Mouse (Mus musculus): ENCODE measurements around the gene Gm11034. TPM values are rescaled to one million over a fixed set of nuclear protein-coding genes. Genes with fewer than 3 reads are reported as not detected.
A peak's percentile ranks its signal among the peaks of the same experiment; 100 is the strongest.

The Gm11034 gene
- total and polyA plus RNA-seq, 2 experiments from 2014 or later, result not detected

DNA sequence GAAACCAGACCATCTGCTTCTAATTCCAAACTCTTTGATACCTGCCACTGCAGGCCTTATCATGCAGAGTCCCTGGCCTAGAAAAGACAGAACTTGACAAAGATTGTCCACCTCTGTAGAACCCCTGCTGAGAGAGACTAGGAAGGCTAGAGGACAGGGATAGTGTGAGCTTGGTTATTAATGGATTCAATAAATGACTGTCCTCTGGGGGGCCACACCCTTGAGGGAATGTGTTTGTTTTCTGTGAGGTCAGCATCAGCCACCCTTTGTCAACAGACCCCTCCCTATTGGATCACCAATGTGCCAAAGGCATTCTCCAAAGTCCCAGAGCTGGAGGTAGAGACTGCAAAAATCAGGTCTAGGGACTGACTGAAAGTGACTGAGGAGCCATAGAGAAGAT lies 21.4 kb downstream of the Gm11034 start:
- Histone ChIP-seq H3K36me3 (ENCODE audit: insufficient read depth, low read length) (no peaks in the 10 kb centered on the region), H3K27ac (no peak overlapping the region), H3K4me3 (ENCODE audit: low read length) (no peak overlapping the region), H3K9me3 (ENCODE audit: low read length) (no peaks in the 10 kb centered on the region; the same call in 1 of the 2 replicates), H3K4me2 (ENCODE audit: low read depth, low read length) (no peak overlapping the region), H3K9ac (replicated peaks; ENCODE audit: low read length) (no peak overlapping the region), H3K27me3 (ENCODE audit: insufficient read depth, low read length) (no peaks in the 10 kb centered on the region), H3K4me1 (ENCODE audit: insufficient read depth, low read length) (no peaks in the 10 kb centered on the region)
- DNase-seq (ENCODE audit: low spot score) (no peak), ATAC-seq (no peak)
- TF ChIP-seq CTCF (IDR thresholded peaks at IDR 0.05; ENCODE audit: low read depth), result no peak

DNA sequence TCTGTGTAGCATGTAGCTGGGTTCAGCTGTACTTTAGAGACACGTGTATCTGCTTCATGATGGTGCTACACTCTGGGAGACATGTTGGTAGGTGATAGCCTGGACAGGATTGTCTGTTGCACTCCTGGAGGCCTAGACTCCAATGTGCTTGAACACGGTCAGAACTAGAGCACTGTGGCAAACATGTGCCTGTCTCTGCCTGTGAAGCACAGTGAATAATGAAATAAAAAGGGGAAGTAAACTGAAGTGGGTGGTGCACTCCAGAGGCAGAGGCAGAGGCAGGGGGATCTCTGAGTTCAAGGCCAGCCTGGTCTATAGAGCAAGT lies 23.3 kb downstream of the Gm11034 start:
- Histone ChIP-seq H3K27ac (no peak overlapping the region), H3K4me2 (ENCODE audit: low read depth, low read length) (no peak overlapping the region), H3K9ac (replicated peaks; ENCODE audit: low read length) (no peak overlapping the region), H3K9me3 (ENCODE audit: low read length) (no peaks in the 10 kb centered on the region; the same call in 1 of the 2 replicates), H3K4me1 (ENCODE audit: insufficient read depth, low read length) (no peaks in the 10 kb centered on the region), H3K4me3 (ENCODE audit: low read length) (no peak overlapping the region), H3K27me3 (ENCODE audit: insufficient read depth, low read length) (no peaks in the 10 kb centered on the region), H3K36me3 (ENCODE audit: insufficient read depth, low read length) (no peaks in the 10 kb centered on the region)
- ATAC-seq, result no peak
- no peak for DNase-seq (ENCODE audit: low spot score)
- TF ChIP-seq CTCF (IDR thresholded peaks at IDR 0.05; ENCODE audit: low read depth), result no peak
- 82% methylated on average over 2 of the region's 2 CpGs for WGBS

DNA sequence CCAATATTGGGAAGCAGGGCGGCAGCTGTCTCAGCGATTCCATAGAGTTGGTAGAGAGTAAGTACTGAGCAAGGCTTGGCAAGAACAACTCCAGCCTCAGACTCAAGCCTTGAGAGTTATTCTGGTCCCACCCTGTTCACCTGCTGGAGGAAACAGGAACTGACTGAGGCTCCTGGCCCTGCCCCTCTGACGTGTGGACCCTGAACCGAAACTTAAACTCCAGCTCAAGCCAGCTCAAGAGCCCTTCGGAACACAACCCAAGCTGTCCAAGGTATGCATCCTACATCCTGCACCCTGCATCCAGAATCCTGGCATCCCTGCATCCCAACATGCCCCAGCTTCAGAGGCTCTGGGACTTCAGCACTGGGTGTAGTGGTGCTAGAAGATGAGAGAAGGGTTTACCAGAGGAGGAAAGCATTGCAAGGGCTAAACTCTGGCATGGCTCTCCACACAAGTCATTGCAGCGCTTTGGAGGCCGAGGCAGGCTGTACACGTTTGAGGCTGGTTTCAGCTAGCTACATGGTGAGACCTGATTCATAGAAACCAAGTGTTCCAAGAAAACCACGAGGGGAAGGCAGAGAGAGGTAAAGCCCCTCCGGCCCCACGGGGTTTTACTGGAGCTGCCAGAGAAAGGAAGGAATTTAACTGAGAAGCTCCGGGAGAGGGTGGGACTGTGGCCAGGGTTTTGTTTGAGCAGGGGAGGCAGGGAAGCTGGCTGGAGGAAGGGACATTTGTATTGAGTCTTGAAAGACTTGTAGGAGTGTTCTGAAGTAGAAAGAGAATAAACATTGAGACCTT lies 23.8 kb downstream of the Gm11034 start, which contains the start of gene Hsh2d:
TSS of gene Hsh2d (plus strand) at position 222 of the 798 bp plus-strand sequence.
- no peaks in the 10 kb centered on the region for H3K27me3 ChIP-seq (ENCODE audit: insufficient read depth, low read length)
- ATAC-seq (no peak), DNase-seq (ENCODE audit: low spot score) (no peak)
- no peak within 1 kb of the TSS for H3K9ac ChIP-seq (replicated peaks; ENCODE audit: low read length)
- H3K4me1 ChIP-seq (ENCODE audit: insufficient read depth, low read length), result no peaks in the 10 kb centered on the region
- H3K27ac ChIP-seq, result no peak within 1 kb of the TSS
- no peaks in the 10 kb centered on the region for H3K36me3 ChIP-seq (ENCODE audit: insufficient read depth, low read length)
- H3K4me3 ChIP-seq (ENCODE audit: low read length), result no peak within 1 kb of the TSS
- no peaks in the 10 kb centered on the region; the same call in 1 of the 2 replicates for H3K9me3 ChIP-seq (ENCODE audit: low read length)
- TF ChIP-seq CTCF (IDR thresholded peaks at IDR 0.05; ENCODE audit: low read depth), result no peak
- 61% methylated on average over 12 of the region's 12 CpGs for WGBS
- no peak within 1 kb of the TSS for H3K4me2 ChIP-seq (ENCODE audit: low read depth, low read length)

DNA sequence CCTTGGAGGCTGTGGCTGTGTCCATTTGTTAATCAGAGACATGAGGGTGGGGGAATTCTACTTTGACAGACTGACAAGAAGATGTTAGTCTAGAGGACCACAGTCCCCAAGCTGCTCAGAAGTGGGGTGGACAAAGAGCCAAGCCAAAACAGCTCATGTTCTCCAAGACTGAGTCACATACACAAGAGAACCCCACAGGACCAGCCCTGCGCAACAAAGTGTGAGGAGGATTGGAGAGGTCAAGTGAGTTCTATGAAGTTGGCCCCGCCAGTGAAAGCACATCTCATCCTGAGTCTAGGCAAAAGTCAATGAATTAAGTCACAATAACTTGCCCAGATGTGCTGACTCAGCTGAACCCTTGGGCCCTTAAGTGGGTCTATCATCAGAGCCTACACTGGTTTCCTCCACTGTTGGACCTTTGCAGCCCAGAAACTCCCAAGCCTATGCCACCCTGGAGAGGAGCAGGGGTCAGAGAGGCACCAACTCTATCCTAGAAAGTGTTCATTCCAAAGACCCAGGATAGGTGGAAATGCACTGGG lies 25.6 kb downstream of the Gm11034 start:
- ATAC-seq (no peak), DNase-seq (ENCODE audit: low spot score) (no peak)
- Histone ChIP-seq H3K9me3 (ENCODE audit: low read length) (no peaks in the 10 kb centered on the region), H3K4me2 (ENCODE audit: low read depth, low read length) (no peak overlapping the region), H3K27me3 (ENCODE audit: insufficient read depth, low read length) (no peaks in the 10 kb centered on the region), H3K4me3 (ENCODE audit: low read length) (no peak overlapping the region), H3K9ac (replicated peaks; ENCODE audit: low read length) (no peak overlapping the region), H3K4me1 (ENCODE audit: insufficient read depth, low read length) (no peaks in the 10 kb centered on the region), H3K27ac (no peak overlapping the region), H3K36me3 (ENCODE audit: insufficient read depth, low read length) (no peaks in the 10 kb centered on the region)
- no peak for TF ChIP-seq CTCF (IDR thresholded peaks at IDR 0.05; ENCODE audit: low read depth)
- 83% methylated on average over 2 of the region's 2 CpGs for WGBS

DNA sequence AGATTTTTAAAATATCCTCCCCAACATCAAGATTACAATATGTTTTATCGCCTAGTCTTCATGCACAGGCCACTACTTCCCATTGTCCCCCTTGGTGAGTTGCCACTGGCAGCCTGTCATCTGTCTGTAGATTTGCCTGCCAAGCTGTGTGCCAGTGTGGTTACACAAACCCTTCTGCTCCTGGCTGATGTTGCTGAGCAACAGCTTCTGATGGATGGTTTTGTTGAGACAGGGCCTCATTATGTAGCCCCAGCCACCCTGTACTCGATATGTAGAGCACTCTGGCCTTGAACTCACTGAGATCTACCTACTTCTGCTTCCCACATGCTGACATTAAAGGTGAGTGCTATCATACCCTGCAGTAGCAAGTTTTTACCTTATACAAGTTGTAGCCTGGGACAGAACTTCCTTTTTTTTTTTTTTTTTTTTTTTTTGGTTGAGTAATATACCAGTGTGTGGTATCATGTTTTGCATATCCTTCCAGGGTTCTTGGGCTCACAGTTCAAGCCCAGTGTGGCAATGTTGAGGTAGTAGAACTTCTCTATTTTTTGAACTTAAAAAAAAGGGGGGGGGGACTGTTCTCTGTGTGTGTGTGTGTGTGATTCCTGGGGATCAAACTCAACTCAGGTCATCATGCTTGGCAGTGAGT lies 29.8 kb downstream of the Gm11034 start:
- peak; percentile 45 for DNase-seq (ENCODE audit: low spot score)
- 32% methylated on average over 2 of the region's 2 CpGs for WGBS
- no peak for TF ChIP-seq CTCF (IDR thresholded peaks at IDR 0.05; ENCODE audit: low read depth)
- Histone ChIP-seq H3K9ac (replicated peaks; ENCODE audit: low read length) (no peak overlapping the region), H3K9me3 (ENCODE audit: low read length) (no peaks in the 10 kb centered on the region), H3K4me2 (ENCODE audit: low read depth, low read length) (no peak overlapping the region), H3K4me3 (ENCODE audit: low read length) (no peak overlapping the region), H3K27ac (no peak overlapping the region), H3K27me3 (ENCODE audit: insufficient read depth, low read length) (no peaks in the 10 kb centered on the region), H3K36me3 (ENCODE audit: insufficient read depth, low read length) (peaks cover 18% of the 10 kb centered on the region; the same call in 1 of the 2 replicates), H3K4me1 (ENCODE audit: insufficient read depth, low read length) (no peaks in the 10 kb centered on the region)
- ATAC-seq, result peak; percentile 81

DNA sequence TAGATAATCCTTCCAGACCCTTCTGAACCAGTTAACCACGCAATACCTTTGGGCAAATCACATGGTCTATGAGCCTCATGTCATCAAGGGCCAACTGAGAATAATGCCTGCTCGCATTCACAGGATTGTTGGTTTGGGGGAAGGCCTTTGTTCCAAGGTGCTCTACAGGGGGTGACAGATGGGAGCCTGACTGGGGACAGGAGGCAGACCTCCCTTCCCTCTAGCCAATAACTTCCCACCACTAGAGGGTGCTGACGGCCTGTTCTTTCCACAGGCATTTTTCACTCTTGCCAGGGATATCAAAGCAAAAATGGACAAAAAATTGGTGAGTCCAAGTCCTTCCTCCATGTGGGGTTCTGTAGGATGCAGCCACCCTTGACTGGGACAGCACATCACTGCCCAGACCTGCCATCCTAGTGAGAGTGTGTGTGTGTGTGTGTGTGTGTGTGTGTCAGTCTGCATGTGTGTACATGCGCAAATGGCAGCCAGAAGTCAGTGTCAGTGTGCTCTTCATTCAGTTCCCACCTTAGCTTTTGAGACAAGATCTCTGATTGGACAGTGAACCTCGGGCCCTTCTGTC lies 36.0 kb downstream of the Gm11034 start:
- 52% methylated on average over 5 of the region's 5 CpGs for WGBS
- DNase-seq (ENCODE audit: low spot score), result peak; percentile 81
- no peak overlapping the region for H3K9ac ChIP-seq (replicated peaks; ENCODE audit: low read length)
- H3K36me3 ChIP-seq (ENCODE audit: insufficient read depth, low read length), result peaks cover 65% of the 10 kb centered on the region
- ATAC-seq, result peak; percentile 75
- H3K9me3 ChIP-seq (ENCODE audit: low read length), result no peaks in the 10 kb centered on the region
- H3K4me1 ChIP-seq (ENCODE audit: insufficient read depth, low read length), result no peaks in the 10 kb centered on the region
- no peak overlapping the region for H3K4me2 ChIP-seq (ENCODE audit: low read depth, low read length)
- no peaks in the 10 kb centered on the region for H3K27me3 ChIP-seq (ENCODE audit: insufficient read depth, low read length)
- H3K4me3 ChIP-seq (ENCODE audit: low read length), result no peak overlapping the region
- peak overlapping the region; percentile 20; the same call in 1 of the 2 replicates for H3K27ac ChIP-seq
- peak; percentile 89 for TF ChIP-seq CTCF (IDR thresholded peaks at IDR 0.05; ENCODE audit: low read depth)
